Mouse (Mus musculus): ENCODE measurements around the gene Spag6.
A peak's percentile ranks its signal among the peaks of the same experiment; 100 is the strongest.

Spag6 gene

DNA sequence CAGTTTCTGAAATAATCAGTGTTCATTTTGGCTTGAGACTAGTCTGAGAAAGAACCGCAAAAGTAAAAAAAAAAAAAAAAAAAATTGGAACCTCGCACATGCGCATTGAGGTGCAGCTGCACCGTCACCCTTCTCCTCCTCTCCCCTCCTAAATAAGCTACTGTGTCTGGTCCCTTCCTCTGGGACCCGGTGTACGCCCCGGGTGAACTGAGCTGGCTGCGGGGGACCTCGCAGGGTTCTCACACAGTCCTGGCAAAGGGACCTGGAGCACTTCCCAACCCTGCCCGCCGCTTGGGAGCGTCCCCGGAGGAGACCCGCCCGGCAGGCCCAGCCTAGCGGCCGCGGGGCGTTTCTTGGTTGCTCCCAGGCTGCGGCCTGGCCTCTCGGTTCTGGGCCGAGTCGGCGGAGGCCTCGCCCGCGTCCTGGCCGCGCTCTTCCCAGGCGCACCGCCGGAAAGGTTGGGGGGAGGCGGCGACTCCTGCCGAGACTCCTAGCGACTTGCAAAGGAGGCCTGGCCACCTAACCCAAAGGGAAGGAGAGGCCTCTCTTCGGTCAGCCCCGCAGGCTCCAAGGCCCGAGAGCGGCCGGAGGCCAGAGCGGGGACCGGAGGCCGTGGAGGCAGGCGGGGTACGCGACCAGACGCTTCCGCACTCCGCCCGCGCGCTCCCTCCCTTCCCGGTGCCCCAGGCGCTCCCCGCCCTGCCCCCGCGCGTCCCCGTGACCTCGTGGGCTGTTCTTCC, at the start of gene Spag6:
Gene Spag6 (plus strand): TSS at position 162 of the 740 bp plus-strand sequence.
- DNase-seq (ENCODE audit: low read depth, low spot score), result peak; percentile 86

DNA sequence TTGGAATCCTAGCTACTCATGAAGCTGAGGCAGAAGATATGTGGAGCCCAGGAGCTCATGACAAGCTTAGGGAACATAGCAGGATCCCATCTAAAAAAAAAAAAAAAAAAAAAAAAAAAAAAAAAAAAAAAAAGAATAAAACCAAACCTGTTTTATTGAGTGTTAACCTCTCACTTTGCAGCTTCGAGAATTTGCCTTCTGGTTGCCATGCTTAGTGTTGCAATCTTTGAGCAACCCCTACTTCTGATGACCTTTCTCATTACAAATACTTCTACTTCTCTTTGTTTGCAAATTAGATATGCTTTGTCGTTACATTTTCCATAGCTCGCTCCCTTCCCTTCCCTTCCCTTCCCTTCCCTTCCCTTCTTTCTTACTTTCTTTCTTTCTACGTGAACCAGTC, 45.3 kb upstream of the Spag6 start:
- DNase-seq (ENCODE audit: low read depth, low spot score), result no peak

DNA sequence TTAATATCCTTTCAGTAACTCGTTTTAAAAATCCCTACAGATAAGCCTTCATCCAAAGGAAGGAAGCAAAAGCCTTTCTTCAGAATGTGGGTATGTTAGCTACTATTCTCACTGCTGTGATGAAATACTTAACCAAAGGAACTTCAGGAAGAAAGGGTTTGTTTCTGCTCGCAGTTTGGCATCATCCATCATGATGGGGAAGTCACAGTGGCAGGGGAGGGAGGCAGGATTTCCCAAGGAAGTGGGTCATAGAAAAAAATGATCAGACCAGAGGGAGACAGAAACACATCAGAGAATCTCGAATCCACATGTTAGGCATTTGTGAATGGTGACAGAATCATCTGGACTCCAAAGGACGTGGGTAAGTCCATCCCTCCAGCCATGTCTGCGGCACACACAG, 39.0 kb upstream of the Spag6 start:
- no peak for DNase-seq (ENCODE audit: low read depth, low spot score)

DNA sequence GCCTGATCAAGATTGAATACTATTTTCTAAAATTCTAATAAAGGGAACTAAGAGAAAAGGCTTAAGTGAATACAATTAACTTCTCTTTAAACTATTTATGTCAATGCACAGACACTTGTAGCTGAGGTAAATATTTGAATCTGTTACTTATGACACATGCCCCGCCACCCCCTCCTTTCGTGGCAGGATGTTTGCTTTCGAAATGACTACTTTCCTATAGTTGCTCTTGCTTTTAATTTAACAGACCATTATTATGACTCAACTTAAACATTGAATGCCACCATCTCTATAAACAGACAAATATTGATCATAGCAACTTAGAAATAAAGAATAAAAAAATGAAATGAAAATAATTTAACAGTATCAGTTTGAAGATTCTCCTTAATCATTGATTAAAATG, 29.8 kb upstream of the Spag6 start:
- no peak for DNase-seq (ENCODE audit: low read depth, low spot score)

DNA sequence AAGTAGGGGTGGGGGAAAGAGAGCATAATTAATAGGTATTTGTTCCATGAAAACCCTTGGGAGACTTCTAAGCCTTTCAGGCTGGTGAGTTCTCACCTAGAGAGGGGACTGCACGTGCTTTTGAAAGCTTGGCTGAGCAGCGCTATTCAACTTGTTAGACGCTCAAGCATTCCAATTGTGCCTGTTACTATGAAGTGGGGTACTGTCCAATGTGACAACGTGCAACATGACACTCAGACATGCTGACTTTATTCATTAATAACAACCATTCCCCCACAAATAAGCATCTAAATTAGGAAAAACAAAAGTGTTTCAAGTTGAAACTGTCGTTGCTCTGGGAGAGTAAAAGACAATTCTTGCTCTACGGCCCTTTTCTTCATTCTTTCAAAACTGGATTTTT, 22.8 kb upstream of the Spag6 start:
- no peak for DNase-seq (ENCODE audit: low read depth, low spot score)

DNA sequence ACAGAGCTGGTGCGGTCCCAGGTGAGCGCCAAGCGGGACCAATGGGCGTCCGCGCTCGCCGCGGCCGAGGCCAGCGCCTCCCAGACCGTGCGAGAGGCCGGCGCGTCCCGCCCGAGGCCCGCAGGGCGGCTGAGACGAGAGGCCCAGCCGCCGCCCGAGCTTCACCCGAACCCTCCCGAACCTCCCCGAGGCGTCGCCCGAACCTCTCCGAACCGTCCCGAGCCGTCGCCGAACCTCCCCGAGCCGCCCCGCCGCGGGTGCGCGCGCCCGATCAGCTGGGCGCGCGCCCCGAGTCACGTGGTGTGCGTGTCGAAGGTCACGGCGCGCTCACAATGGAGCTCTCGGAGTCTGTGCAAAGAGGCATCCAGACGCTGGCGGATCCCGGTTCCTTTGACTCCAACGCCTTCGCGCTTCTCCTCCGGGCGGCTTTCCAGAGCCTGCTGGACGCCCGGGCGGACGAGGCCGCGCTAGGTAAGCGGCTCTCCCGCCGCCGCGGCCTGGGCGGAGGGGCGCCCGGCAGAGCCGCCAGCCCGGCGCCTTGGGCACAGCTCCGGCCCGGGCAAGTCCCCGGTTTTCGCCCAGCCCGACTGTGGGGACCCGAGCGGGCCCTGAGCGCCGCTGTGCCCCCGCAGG, 21.6 kb upstream of the Spag6 start, which contains the start of gene Commd3:
Gene Commd3 (plus strand): TSS at position 252 of the 633 bp plus-strand sequence.
- peak; percentile 92 for DNase-seq (ENCODE audit: low read depth, low spot score)

DNA sequence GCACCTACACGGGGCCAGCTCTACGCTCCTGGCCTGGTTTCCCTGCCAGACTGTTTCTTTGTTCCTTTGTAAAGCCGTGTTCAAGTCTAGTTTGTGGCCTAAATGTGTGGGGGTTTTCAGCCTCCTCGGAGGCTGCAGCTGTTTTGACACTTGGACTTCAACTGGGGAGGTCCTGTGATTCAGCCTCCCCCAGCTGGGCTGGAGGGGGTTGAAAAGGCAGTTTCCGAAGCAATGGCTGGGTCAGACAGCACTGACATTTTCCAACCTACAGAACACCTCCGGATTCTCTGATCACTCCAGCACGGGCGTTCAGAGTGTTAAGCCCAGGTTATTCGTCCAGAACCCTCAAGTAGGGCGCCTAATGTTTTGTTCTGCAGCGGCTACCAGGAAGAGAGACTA, 21.1 kb upstream of the Spag6 start:
- peak; percentile 60 for DNase-seq (ENCODE audit: low read depth, low spot score)

DNA sequence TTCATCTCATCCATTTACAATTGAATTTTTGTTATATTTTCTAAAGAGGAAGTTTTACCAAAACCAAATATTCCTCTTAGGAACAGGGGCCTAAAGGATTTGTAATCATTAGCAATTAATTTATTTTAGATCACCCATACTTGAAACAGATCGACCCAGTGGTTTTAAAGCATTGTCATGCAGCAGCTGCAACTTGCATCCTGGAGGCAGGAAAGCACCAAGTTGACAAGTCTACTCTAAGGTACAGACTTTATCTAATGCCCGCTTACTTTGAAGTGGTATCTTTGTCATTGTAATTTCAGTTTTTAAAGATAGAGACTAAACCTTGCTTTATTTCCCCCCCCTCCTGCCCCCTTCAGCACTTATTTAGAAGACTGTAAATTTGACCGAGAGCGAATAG, 20.1 kb upstream of the Spag6 start:
- peak; percentile 28 for DNase-seq (ENCODE audit: low read depth, low spot score)

DNA sequence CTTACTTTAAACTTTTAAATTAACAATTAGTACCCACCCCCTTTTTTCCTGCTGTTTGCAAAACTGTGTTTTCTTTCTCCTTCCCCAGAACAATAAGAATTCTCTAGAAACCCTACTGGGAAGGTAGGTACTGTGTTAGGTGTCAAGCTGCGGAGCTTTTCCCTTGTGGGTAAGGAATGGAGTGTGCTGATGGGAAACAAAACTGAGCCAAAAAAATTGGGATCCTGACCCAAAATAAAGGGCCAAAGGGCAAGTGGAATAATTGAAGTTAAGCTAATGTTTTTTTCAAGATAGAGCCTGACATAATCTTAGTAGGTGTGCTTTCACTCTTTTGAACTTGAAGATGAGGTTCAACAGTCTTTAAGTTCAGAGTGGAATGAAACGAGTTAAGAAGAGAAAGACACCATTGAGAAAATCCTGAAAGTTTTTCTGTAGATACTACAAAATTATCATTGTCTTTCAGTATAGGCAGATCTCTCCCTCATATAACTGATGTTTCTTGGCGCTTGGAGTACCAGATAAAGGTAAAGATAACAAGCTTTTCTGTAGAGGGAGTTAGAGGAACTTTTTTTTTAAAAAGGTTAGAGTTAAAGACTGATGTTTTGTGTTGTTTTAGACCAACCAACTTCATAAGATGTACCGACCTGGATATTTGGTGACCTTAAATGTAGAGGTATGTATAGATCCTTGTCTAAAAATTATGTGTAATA, 19.5 kb upstream of the Spag6 start:
- peak; percentile 13 for DNase-seq (ENCODE audit: low read depth, low spot score)

DNA sequence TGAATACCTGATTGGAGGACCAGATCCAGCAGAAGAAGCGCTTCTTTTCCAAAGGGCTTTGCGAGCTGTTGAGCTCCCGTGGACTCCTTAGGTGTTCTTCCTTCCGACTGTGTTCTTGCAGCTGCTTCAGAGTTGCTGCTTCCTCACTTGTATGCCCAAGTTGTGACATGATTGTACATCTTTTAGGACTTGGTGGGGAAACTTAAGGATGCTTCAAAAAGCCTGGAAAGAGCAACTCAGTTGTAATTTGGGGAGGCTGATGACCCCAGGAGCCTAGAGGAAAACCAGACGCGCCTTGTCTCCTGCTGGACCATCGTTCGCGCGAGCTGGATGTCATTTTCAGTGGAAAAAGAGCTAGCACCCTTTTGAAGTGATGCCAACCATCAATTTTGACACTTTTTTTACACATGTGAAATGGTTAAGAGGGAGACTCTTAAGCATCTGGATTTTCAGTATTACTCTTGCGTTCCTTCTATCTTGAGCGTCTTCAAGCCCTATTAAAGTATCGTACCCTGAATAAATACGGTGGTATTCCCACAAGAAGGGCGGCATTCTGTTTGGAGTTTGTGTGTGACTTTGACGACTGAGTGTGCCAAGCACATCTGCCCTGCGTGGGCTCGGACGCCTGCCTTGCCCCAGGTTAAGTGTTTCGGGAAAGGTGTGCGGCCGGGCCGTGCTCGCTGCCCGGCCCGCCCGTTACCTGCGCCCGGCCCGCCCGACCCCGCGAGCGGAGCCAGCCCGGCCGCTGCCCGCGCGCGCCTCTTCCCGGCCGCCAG, 18.0 kb upstream of the Spag6 start:
- DNase-seq (ENCODE audit: low read depth, low spot score), result peak; percentile 45

DNA sequence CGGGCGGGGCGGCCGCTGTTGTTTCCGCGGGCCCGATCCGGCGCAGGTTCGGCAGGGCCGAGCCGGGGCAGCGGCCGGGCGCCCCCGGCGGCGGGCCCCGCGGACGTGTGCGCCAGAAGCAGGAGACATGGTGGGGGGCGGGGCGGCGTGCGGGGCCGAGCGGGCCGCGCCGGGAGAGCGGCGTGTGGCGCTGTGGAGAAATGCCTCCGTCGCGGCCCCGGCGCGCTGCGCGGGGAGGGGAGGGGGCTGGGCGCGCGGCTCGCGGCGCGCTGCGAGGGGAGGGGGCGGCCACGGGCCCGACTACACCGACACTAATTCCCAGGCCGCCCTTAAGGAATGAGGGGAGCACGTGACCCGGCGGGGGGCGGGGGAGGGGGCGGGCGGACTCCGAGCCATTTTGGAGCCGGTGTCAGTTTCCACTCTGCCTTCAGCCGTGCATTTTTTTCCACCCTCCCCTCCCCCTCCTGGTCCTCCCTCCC, 17.3 kb upstream of the Spag6 start:
- DNase-seq (ENCODE audit: low read depth, low spot score), result peak; percentile 89

DNA sequence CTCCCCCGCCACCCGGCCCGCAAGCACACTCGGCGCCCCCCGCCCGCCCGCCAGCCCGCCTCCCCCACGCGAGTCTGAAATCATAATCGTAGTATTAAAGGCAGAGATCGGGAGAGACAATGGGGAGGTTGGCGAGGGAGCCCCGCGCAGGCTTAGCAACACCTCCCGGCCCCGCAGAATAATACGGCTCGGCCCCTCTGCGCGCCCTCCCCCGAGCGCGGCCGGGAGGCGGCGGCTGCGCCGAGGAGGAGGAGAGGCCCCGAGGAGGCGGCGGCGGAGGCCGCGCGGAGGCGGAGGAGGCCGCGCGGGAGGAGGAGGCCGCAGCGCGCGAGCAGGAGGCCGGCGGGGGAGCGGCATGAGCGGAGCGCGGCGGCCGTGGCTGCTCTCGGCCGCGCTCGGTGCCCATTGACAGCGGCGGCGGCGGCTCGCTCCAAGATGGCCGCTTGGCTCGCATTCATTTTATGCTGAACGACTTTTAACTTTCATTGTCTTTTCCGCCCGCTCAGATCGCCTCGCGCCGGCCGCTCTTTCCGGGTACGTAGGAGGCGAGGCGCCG, 16.8 kb upstream of the Spag6 start, which contains the start of gene Bmi1:
Gene Bmi1 (plus strand): TSS at position 83 of the 556 bp plus-strand sequence.
- peak; percentile 74 for DNase-seq (ENCODE audit: low read depth, low spot score)

DNA sequence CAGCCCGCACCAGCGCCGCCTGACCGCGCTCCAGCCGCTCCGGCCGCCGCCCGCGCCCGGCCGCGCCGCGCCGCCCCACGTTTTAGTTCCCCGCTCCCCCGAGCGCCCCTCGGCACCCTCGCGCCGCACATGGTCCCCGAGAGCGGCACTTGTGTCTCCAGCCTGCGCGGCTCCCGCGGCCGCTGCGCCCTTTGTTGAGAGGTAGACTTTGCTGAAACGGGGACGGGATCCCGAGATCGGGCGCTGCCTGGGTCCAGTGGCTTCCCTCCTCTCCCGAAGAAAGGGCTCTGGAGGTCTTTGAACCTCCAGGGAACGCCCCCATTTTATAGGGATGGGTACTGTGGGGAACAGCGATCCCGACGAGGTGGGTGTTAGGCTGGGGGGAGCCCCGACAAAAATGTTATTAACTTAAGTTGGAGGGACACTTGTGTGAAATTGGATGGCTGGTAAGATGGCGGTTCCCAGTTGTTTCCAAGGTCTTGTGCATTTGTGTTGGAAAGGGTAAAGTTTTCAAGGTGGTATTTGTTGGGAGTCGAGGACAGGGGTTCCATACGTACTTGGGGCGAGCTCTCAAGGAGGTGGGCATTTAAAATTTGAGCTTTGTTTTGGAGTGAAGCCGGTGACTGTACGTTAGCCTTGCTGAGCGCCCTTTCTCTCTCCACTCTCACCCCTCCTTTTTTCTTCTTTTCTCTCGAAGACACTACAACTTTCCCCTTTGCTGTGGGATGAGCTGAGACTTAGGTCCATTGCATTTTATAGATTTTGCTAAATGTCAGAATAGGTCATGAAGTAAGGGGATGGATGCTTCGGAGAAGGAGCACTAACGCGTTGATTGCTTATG, 16.0 kb upstream of the Spag6 start:
- DNase-seq (ENCODE audit: low read depth, low spot score), result peak; percentile 69

DNA sequence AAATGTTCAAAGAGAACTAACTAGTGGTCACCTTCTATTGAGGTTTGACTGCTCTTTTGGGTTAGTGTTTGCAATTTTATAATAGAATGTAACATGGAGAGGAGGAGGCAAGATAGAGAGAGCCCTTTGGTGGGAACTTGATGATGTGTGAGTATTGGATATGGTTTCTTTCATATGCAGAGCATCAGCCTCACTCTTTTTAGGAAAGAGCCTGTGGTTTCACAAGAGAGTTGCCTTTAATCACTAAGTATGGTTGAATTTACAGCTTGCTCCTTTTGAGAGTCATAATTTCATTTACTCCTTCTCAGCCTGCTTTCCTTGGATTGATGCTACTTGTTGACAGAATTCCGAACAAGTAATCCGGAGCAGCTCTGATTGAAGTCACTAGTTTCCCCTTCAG, 14.1 kb upstream of the Spag6 start:
- no peak for DNase-seq (ENCODE audit: low read depth, low spot score)

DNA sequence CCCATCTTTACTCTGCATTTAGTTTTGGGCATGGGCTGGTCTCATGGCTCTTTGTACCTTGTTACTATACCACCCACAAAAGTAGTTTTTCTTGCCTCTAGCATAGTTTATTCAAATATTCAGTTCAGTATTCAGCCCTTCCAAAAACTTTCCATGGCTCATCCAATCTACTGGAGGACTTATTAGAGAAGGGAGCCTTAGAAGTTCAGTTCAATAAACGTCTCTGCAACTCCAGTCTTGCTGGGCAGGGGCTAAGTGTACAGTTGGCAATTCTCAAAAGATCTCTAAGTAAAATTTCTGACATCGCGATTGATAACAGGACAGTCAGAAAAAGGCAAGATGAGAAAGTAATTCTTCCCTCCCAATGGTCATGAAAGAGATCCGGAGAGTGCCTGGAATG, 13.3 kb upstream of the Spag6 start:
- no peak for DNase-seq (ENCODE audit: low read depth, low spot score)

DNA sequence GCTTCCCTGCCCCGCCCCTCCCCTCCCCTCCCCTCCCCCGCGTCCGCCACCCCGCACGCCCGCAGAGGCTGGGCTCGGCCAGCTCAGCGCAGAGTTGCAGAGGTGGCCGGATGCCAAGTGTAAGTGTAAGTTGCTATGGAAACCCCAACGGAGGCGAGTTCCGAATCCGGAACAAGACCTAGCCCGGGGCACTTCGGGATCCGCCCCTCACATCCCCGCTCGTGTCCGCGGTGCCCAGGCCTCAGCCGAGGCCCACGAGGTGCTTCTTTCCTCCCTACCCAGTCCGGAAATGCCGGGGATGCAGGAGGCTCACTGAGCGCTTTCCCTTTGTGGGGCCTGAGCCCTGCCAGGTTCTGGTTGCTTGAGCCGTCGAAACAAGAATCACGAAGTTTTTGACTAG, 12.9 kb upstream of the Spag6 start:
- DNase-seq (ENCODE audit: low read depth, low spot score), result peak; percentile 51

DNA sequence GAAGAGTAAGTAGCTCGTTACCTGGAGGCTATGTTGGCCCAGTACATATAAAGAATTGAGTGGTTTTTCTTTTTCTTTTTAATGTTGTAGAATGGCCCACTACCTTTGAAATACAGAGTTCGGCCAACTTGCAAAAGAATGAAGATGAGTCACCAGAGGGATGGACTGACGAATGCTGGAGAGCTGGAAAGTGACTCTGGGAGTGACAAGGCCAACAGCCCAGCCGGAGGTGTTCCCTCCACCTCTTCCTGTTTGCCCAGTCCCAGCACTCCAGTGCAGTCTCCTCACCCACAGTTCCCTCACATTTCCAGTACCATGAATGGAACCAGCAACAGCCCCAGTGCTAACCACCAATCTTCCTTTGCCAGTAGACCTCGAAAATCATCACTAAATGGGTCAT, 9.8 kb upstream of the Spag6 start:
- no peak for DNase-seq (ENCODE audit: low read depth, low spot score)

DNA sequence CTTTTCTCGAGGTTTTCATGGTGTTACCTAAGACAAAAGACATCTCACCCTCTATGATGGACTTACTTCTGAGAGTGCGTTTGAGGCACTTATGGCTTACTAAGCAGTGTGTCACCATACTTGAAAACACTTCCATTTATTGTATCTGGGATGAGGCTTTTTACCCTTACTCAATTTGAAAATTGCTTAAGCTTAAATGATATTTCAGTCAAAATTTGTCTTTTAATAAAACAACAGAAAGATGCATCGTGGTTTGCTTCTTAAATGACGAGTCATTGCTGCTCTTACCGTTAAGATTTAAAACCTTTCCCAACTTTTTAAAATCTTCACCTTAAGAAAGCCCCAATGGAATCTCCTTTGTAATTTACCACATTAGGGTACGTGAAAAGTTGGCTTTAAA, 7.4 kb upstream of the Spag6 start:
- no peak for DNase-seq (ENCODE audit: low read depth, low spot score)

DNA sequence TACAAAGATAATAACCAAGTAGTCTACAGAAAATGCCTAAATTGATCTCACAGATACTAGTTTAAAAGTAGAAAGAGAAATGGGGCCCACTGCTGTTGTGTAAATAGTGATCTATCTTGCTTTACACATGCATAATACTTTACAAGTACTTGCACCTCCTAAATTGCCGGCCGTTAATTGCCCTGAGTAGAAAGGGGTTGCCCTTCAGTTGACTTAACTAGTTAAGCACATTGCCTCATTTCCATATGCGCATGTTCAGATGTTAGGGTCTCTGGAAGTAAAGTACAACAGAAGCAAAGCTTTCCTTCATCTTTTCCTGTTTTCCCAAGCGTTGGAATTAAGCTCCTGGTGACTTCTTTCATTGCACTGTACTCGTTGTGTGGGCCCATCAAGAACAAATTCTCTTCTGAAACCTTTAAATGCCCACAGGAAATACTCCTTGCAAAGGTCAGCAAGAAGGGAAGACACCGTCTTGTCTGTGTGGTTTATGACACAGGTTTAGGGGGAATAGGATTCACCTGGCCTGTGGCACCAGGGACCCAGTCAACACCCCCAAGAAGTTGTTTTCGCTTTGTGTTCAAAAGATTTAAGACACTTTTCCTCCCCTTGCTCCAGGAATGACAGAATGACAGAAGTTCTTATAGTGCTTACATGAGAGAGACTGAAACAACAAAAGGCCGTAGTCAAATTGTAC, 6.9 kb upstream of the Spag6 start:
- DNase-seq (ENCODE audit: low read depth, low spot score), result peak; percentile 19

DNA sequence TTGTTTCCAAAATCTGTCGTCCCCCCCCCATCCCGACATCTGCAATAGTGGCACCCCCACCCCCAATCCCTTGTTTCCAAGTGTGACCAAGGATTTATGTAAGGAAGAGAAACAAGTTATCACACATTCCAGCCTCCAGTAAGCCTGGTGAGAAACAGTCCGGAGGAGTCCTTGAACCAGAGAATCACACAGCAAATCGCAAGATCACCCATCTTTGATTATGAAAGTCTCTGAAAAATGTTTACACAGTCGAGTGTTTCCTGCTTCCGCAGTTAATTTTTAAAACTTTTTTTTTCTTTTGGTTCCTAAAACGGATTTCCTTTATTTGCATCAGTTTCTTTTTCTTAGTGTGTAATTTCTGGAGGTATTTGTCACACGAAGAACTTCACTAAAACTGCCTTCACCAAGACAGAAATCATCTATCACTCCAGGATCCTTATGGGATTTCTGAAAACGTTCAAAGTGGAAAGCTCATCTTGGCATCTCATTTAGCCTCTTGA, 6.1 kb upstream of the Spag6 start:
- DNase-seq (ENCODE audit: low read depth, low spot score), result no peak
